Mouse (Mus musculus) erythroblast, embryonic 14.5 days (primary cell): ENCODE data around the gene Tbcd.

Experiments
- GATA1 ChIP-seq: IDR thresholded peaks from 2 replicates; pipeline ENCODE4 v1.6.1; 2012; ENCODE audit warnings: low read length, inconsistent platforms, mixed read lengths
- TAL1 ChIP-seq: IDR thresholded peaks from 3 replicates; pipeline ENCODE4 v1.6.1; 2012; ENCODE audit warnings: low read length, inconsistent platforms, mixed read lengths

DNA sequence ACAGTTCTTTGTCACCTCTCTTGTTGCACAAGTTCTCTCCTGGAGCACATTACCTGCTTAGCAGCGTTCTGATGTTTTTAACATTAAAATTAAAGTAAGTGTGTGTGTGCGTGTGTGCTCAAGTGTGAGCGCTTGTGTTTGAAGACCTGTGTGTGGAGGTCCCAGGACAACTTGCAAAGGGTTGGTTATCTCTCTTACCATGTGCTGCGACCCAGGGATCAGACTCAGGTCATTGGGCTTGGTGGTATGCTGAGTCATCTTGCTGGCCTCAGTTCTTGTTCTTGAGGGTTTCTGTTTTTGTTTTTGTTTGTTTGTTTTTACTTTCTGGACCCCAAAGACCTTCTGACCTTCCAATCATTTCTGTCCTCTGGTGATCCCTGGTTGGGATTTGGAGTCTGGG is 96.2 kb downstream of the Tbcd start:
- TF ChIP-seq GATA1 (peak; percentile 45), TAL1 (peak; percentile 63)
